Mouse (Mus musculus) erythroblast, embryonic 14.5 days (primary cell): ENCODE measurements at regions not wholly inside any gene's neighbourhood (a gene's known extent, or its start where the extent isn't known, plus 50 kb on each side); places are given as distances from the start of the nearest gene placed in this dataset.
"Not testable (repeated sequence)": the region's sequence is repeated elsewhere in the genome, so short reads cannot be mapped to it uniquely, and the experiment has no call there.

Experiments
- H3K27me3 ChIP-seq: 2 replicates; pipeline ENCODE4 v1.6.1; 2012; ENCODE audit warnings: inconsistent platforms; ENCODE audit not compliant: control insufficient read depth
- H3K36me3 ChIP-seq: 2 replicates; pipeline ENCODE4 v1.6.1; 2012; ENCODE audit warnings: mild to moderate bottlenecking, inconsistent platforms; ENCODE audit not compliant: control insufficient read depth
- H3K4me1 ChIP-seq: 2 replicates; pipeline ENCODE4 v1.6.1; 2012; ENCODE audit warnings: inconsistent platforms; ENCODE audit not compliant: control insufficient read depth
- H3K4me3 ChIP-seq: replicated peaks from 2 replicates; pipeline ENCODE3; 2012; ENCODE audit warnings: moderate library complexity, mild to moderate bottlenecking, inconsistent platforms
- H3K9me3 ChIP-seq: 2 replicates; pipeline ENCODE4 v1.6.1; 2012; ENCODE audit warnings: low read length, inconsistent platforms, mixed read lengths; ENCODE audit not compliant: control insufficient read depth
- GATA1 ChIP-seq: IDR thresholded peaks from 2 replicates; pipeline ENCODE4 v1.6.1; 2012; ENCODE audit warnings: low read length, inconsistent platforms, mixed read lengths
- TAL1 ChIP-seq: IDR thresholded peaks from 3 replicates; pipeline ENCODE4 v1.6.1; 2012; ENCODE audit warnings: low read length, inconsistent platforms, mixed read lengths

- TF ChIP-seq TAL1 = no peak
- TF ChIP-seq GATA1 = no peak
- Histone ChIP-seq H3K9me3 (no peaks in the 10 kb centered on the region), H3K4me1 (no peaks in the 10 kb centered on the region; the same call in 1 of the 2 replicates), H3K4me3 (no peak overlapping the region), H3K27me3 (no peaks in the 10 kb centered on the region), H3K36me3 (no peaks in the 10 kb centered on the region)
These were observed 181.4 kb downstream of the Teddm3 start for GRCm38 (mm10) chr16:20972442-20972841.

- H3K36me3 ChIP-seq = no peaks in the 10 kb centered on the region
- H3K4me3 ChIP-seq = no peak overlapping the region
- H3K9me3 ChIP-seq = peaks cover 3% of the 10 kb centered on the region; the same call in 1 of the 2 replicates
- H3K27me3 ChIP-seq = no peaks in the 10 kb centered on the region
- no peaks in the 10 kb centered on the region for H3K4me1 ChIP-seq
- no peak for TF ChIP-seq GATA1
- no peak for TF ChIP-seq TAL1
These were observed 194.9 kb downstream of the Teddm3 start for GRCm38 (mm10) chr16:20958905-20959304.

- TF ChIP-seq TAL1 = no peak
- TF ChIP-seq GATA1 = no peak
- no peaks in the 10 kb centered on the region for H3K36me3 ChIP-seq
- H3K9me3 ChIP-seq = no peaks in the 10 kb centered on the region
- H3K4me3 ChIP-seq = no peak overlapping the region
- no peaks in the 10 kb centered on the region for H3K4me1 ChIP-seq
- H3K27me3 ChIP-seq = no peaks in the 10 kb centered on the region
These were observed 202.4 kb upstream of the Thpo start for GRCm38 (mm10) chr16:20936722-20937121.

GRCm38 (mm10) chr16:20934846-20935245 lies 200.5 kb upstream of the Thpo start:
- not testable (repeated sequence) for H3K4me3 ChIP-seq, H3K4me1 ChIP-seq, H3K27me3 ChIP-seq

GRCm38 (mm10) chr16:20930003-20930402 lies 195.7 kb upstream of the Thpo start:
- H3K4me3 ChIP-seq, H3K9me3 ChIP-seq: not testable (repeated sequence)

More at GRCm38 (mm10) chr16:20934846-20935245, 200.5 kb upstream of the Thpo start:
- H3K9me3 ChIP-seq, H3K36me3 ChIP-seq: not testable (repeated sequence)

GRCm38 (mm10) chr16:20925776-20926175 lies 191.5 kb upstream of the Thpo start:
- not testable (repeated sequence) for H3K27me3 ChIP-seq, H3K4me1 ChIP-seq, H3K36me3 ChIP-seq, H3K4me3 ChIP-seq, H3K9me3 ChIP-seq

More at GRCm38 (mm10) chr16:20930003-20930402, 195.7 kb upstream of the Thpo start:
- not testable (repeated sequence) for H3K27me3 ChIP-seq, H3K4me1 ChIP-seq, H3K36me3 ChIP-seq

DNA sequence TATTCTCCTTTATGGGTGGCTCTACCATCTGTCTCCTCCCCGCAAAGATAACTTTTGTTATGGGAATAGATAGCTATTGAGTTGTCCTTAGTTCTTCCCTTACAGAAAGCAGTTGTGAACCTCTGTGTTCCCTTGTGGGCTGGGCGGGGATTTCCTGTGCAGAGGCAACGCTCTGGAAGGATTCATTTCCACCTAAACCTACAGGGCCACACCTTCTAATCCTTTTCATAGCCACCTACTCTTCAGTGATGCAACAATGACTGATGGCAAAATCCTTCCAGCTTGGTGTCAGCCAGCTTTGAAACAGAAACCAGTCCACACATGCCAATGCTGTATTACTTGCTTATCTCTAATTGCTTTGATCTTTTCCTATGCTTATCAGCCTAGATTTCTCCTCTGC lies 176.6 kb upstream of the Thpo start:
- not testable (repeated sequence) for H3K9me3 ChIP-seq, H3K4me3 ChIP-seq, H3K36me3 ChIP-seq, H3K27me3 ChIP-seq, H3K4me1 ChIP-seq

- H3K9me3 ChIP-seq, H3K27me3 ChIP-seq, H3K36me3 ChIP-seq, H3K4me1 ChIP-seq, H3K4me3 ChIP-seq: not testable (repeated sequence)
These were observed 174.4 kb upstream of the Thpo start for GRCm38 (mm10) chr16:20908467-20909351.

DNA sequence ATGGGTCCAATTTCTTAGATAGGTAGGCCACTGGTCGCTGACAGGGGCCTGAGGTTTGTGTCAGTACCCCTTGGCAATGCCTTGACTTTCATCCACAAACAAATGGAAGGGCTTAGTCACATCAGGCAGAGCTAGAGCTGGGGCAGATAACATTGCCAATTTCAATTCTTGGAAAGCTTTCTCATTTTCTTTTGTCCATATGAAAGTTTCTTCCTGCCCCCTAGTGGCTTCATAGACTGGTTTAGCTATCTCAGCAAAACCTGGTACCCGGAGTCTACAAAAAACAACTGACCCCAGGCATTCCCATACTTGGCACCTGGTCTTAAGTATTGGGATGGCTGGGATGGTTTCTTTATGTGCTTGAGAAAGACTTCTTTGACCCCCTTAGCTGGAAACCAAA lies 161.4 kb upstream of the Thpo start:
- Histone ChIP-seq H3K4me3 (no peak overlapping the region), H3K36me3 (no peaks in the 10 kb centered on the region), H3K27me3 (no peaks in the 10 kb centered on the region), H3K4me1 (no peaks in the 10 kb centered on the region), H3K9me3 (no peaks in the 10 kb centered on the region)
- no peak for TF ChIP-seq TAL1
- no peak for TF ChIP-seq GATA1

GRCm38 (mm10) chr16:20871726-20872125 lies 137.4 kb upstream of the Thpo start:
- TF ChIP-seq TAL1 = no peak
- TF ChIP-seq GATA1 = no peak
- Histone ChIP-seq H3K36me3 (no peaks in the 10 kb centered on the region), H3K4me3 (no peak overlapping the region), H3K9me3 (no peaks in the 10 kb centered on the region), H3K4me1 (no peaks in the 10 kb centered on the region), H3K27me3 (no peaks in the 10 kb centered on the region)
